Mouse (Mus musculus) kidney, postnatal 14 days (tissue): Measurements from ENCODE around the gene 1700088E04Rik.

ENCODE experiments used
- DNase-seq: peaks from one replicate; pipeline ENCODE4 v3.0.0; 2022; ENCODE audit warnings: mixed read lengths

The 1700088E04Rik gene

GRCm38 (mm10) chr15:79130782-79131181, 10.3 kb downstream of the 1700088E04Rik start:
- DNase-seq = peak; percentile 57

GRCm38 (mm10) chr15:79129311-79129710, 11.7 kb downstream of the 1700088E04Rik start:
- no peak for DNase-seq

- no peak for DNase-seq
Measured at GRCm38 (mm10) chr15:79128208-79128607, 12.8 kb downstream of the 1700088E04Rik start.

- DNase-seq = no peak
Measured at GRCm38 (mm10) chr15:79127101-79127500, 14.0 kb downstream of the 1700088E04Rik start.

GRCm38 (mm10) chr15:79126217-79126932, 14.7 kb downstream of the 1700088E04Rik start:
- DNase-seq = peak; percentile 68

- DNase-seq = no peak
Measured at GRCm38 (mm10) chr15:79124331-79124875, 16.6 kb downstream of the 1700088E04Rik start.

DNA sequence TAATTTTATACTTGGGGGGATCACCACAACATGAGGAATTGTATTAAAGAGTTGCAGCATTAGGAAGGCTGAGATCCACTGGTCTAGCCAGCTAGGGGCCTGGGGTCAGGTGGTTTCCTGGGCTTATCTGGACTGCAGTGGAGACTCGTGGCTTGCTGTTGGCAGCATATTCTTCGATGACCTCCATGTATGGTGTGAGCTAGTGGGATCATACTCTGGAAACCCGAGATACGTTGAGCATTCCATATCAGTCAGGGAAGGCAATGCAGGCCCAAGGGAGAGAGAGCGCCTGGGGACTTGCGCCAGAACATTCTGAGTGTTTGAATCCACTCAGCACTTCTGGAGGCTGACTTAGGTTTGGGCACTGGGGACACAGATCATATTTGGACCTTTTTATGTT, 17.3 kb downstream of the 1700088E04Rik start:
- DNase-seq = no peak

GRCm38 (mm10) chr15:79122546-79122945, 18.5 kb downstream of the 1700088E04Rik start:
- no peak for DNase-seq

DNA sequence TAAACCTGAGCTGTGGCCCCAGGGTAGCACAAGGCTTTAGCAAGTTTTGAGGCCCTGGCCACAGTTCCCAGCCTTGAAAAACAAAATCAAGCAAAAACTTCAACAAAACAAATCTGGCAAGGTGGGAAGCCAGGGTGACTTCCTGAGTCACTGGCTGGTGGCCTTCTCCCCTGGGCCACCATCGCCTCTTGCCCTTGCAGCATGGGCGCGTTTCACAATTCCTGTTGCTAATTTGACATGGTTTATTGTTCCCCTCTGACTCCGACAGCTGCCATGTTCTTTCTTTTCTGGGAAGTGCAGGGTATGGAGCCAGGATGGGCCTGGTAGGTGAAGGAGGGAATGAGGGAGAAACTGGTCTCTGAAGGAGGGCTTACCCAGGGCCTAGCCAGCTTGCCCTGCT, 18.9 kb downstream of the 1700088E04Rik start:
- DNase-seq = no peak

DNA sequence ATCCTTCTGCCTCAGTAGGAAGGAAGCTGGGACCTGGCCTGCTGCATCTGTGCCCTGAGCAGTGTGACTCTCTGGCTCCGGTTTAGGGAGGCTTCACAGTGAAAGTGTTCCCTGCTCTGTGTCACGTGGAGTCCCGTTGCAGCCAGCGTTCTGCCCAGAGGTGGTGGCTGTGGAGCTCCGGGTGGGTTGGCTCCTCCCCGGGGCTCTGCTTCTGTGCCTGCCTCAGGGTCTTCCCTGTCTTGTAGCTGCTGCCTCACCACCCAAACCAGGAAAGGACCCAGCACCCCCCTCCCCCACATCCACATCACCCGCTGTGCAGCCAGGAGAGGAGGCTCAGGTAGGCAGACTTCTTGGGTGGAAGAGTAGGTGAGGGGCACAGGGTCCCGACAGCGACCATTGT, 21.6 kb downstream of the 1700088E04Rik start:
- no peak for DNase-seq

DNA sequence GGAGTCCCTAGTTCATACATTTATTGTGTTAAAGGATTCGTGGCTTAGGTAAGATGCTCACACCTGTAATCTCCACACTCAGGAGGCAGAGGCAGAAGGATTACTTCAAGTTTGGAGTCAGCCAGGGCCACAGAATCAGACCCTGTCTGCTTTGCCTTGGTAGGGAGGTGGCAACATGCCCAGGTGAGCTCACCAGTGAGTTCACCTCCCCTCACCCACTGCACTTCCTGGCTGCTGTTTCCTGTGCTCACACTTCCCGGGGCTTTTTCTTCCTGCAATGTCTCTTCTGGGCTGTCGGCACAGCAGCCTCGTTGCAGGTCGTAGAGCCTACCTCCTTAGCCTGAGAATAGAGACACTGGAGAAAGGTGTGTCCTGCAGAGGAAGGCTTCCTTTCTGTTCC, 25.8 kb downstream of the 1700088E04Rik start:
- DNase-seq = peak; percentile 53

GRCm38 (mm10) chr15:79111774-79112173, 29.3 kb downstream of the 1700088E04Rik start:
- peak; percentile 65 for DNase-seq

- no peak for DNase-seq
Measured at GRCm38 (mm10) chr15:79110528-79110927, 30.5 kb downstream of the 1700088E04Rik start.

GRCm38 (mm10) chr15:79110031-79110430, 31.0 kb downstream of the 1700088E04Rik start:
- no peak for DNase-seq

DNA sequence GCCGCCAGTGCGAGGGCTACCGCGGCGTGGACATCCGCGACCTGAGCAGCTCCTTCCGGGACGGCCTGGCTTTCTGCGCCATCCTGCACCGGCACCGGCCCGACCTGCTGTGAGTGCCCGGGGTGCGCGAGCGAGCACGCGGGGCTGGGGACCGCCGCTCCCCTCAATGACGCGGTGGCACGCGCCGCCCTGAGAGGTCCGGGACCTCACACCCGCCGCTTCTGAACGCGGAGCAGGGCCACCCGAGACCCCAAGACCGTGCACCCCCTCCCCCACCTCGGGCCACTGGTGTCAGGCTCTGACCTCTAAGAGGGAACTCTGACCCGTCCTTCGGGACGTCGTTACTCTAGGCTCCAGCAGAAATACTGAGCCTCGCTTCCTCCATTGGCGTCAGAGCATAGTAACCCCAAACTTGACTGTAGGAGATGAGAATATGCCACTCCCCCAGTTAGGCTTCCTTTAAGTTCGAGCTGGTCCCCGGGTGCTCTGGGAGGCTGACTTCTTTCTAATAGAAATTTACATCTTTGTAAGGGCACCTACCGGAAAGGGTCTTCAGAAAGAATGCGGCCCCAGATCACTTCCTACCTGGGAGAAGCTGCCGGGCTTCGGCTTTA, 31.6 kb downstream of the 1700088E04Rik start:
- DNase-seq = no peak

- DNase-seq = peak; percentile 88
Measured at GRCm38 (mm10) chr15:79108421-79109320, 32.4 kb downstream of the 1700088E04Rik start, which contains the start of gene Micall1. Gene Micall1, plus strand, starts transcription at chr15:79108898.

DNA sequence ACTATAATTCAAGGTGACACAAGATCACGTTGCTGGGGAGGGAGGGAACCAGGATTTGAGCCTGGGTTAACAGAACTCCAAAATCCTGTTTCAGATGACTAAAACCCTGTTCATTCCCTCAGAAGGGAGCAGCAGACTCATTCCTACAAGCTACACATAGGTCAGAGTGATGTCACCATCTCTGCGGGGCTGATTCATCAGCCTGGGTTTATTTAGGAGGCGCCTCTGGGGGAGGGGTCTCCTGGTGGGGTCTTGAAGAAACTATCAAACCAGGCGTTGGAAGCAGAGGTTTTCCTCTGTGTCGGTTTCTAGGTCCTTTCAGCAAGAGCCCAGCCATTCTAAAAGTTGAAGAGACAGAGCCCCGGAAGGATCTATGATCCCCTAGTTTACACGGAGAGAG, 33.1 kb downstream of the 1700088E04Rik start:
- no peak for DNase-seq

DNA sequence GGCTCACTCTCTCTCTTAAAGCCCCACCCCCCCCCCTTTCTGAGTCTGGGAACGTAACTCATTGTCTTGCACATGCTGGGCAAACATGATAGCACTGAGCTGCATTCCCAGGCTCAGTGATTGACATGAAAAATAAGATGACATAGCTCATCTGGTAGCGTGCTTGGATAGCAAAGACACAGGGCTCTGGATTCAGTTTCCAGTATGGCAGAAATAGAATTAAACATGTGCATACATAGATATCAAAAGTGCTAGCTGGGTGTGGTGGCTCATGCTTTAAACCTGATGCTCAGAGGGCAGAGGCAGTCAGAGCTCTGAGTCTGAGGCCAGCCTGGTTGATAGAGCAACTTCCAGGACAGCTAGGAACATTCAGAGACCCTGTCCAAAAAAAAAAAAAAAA, 35.2 kb downstream of the 1700088E04Rik start:
- DNase-seq = no peak

DNA sequence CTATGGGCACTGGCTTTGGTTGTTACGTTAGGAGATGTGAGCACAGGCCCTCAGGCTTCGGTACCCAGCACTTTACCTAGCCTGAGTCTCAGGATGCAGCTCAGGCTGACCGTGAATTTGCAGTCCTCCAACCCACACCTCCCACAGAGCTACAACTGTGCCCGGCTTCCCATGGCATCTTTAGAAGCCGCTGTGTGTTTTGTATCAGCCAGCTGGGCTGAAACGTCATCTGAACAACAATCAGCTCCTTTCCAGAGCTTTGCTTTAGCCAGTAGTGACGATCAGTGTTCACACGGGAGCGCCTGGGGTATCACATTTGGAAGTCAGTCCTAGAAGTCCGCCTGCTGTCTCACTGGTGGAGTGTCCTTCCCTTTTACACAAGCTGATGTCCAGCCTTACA, 37.8 kb downstream of the 1700088E04Rik start:
- no peak for DNase-seq

DNA sequence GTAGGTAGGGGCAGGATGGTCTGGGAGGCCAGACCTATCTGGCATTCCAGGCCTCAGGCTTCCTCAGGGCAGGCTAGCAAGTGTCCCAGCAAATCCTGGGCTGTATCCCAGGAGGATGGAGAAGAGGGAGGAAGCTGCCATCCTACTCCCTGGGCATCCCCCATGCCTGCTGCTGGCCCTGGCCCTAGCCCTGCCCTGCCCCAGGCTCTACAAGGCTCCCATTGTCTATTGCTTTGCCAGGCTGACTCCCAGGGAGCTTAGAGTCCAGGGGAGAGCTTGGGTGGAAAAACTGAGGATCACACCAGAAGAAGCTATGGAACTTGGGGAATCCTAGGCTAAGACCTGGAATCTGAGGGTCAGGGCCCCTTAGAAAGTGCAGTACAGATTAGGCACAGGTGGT, 39.5 kb downstream of the 1700088E04Rik start:
- no peak for DNase-seq

GRCm38 (mm10) chr15:79100391-79100790, 40.7 kb downstream of the 1700088E04Rik start:
- no peak for DNase-seq

- peak; percentile 67 for DNase-seq
Measured at GRCm38 (mm10) chr15:79099456-79099855, 41.6 kb downstream of the 1700088E04Rik start.

DNA sequence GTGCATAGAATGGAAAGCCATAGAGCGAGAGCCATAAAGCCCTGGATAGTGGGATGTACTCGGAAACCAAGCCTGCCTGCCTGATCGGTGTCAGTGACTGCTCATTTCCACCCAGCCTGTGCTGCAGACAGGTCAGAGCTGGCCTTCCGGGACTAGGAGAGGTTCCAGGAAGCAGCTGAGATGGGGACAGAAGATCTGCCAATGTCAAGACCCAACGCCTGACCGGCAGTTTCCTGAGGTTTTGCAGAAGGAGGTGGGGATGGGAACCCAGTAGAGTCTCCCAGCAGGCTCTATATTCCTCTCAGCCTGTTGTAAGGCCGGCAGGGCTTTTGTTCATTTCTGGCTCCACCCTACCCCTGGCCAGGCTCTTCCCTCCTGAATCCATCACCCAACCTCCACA, 42.2 kb downstream of the 1700088E04Rik start:
- peak; percentile 81 for DNase-seq
